Mouse (Mus musculus) bone marrow, adult 2 months (tissue): ENCODE data around the gene Ankrd50.

Experiments
- CTCF ChIP-seq: fragments of 200-500 bp; IDR thresholded peaks from 2 replicates; pipeline ENCODE4 v1.5.1; 2011; ENCODE audit warnings: low read length, control low read depth; ENCODE audit not compliant: control insufficient read depth, insufficient read depth
- POLR2A ChIP-seq: fragments of 200-500 bp; IDR thresholded peaks from 2 replicates; pipeline ENCODE4 v1.6.1; 2011; ENCODE audit warnings: low read depth, mild to moderate bottlenecking, control low read depth, low read length, borderline replicate concordance; ENCODE audit not compliant: control insufficient read depth

DNA sequence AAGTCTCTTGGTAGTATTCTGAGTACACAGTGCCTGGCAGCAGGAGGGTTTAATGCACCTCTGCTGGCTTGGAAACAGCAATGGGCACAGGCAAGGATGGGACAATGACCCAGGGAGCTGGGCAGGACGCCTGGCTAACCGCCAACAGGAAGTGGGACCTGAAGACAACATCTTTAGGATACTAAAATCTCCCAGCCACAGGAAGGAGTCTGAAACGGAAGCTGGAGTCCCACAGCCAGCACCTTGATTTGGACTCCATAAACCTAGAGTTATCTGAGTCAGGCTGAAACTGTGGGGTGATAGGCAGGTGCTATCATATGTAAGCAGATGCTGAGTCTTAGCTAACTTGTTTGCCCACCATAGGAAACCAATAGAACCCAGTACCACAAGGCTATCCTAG, 7.1 kb upstream of the Ankrd50 start:
- TF ChIP-seq POLR2A (no peak), CTCF (no peak)
